Mouse (Mus musculus) megakaryocyte-erythroid progenitor cell, adult 5-6 weeks (primary cell): ENCODE results near the gene Ranbp6. TPM values are rescaled to one million over a fixed set of nuclear protein-coding genes. Genes with fewer than 3 reads are reported as not detected.

Experiments
- ATAC-seq: replicated peaks from 2 replicates; pipeline ENCODE4 v1.8.0; 2016; ENCODE audit warnings: mild to moderate bottlenecking, inconsistent platforms; ENCODE audit not compliant: severe bottlenecking, poor library complexity, low FRiP score, low TSS enrichment
- total RNA-seq, 2 experiments: library from RNA; stranded (forward) in 1 of 2; stranded (reverse) in 1 of 2; fragments of 200-1000, 215-1000 nt in 1 of 2; fragments of >200 nt in 1 of 2; fragmentation: Nextera tagmentation in 1 of 2; gene quantifications; 2 replicates each; pipeline ENCODE4 v1.2.3; 2014 to 2017

Ranbp6 gene
- total RNA-seq, 2 experiments from 2014 or later: 12.4 to 32.1 TPM

DNA sequence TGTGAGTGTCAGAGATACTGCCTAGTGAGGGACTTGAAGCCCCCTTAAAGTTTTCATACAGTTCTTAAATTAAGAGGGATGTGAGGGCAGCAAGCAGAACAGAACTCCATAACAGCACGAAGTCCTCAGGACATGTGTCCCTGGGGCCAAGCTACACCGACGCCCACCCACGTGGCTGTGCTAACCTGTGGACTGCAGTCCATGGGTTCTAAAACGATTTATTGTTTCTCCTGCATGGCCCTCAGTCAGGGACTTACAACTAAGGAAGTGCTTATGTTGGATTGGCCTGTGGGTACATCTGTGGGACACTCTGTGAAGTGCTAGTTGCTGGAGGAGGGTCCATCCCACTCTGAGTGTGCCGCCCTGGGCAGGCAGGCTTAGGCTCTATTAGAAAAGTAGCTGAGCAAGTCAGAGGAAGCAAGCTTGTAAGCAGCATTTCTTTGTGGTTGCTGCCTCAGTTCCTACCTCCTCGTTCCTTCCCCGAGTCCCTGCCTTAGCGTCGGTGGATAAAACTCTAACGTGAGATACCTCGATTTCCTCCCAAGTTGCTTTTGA lies 10.8 kb upstream of the Ranbp6 start:
- no peak for ATAC-seq

DNA sequence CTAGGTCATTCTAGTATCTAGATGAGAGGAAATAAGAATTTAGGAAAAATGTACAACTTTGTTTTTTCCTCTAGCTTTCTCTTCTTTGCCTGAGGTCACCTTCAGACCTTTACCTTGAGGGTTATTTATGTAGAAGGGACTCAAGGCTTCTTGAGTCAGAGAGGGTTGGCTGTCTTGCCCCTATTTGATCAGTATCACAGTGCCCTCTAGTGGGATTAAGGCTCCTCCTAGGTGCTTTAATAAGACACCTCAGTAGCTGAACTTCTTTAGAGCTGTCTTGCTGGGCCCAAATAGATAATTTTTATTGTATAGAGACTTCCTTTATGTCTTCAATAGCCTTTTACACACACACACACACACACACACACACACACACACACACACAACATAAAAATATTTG lies 8.2 kb upstream of the Ranbp6 start:
- ATAC-seq: peak; percentile 80

DNA sequence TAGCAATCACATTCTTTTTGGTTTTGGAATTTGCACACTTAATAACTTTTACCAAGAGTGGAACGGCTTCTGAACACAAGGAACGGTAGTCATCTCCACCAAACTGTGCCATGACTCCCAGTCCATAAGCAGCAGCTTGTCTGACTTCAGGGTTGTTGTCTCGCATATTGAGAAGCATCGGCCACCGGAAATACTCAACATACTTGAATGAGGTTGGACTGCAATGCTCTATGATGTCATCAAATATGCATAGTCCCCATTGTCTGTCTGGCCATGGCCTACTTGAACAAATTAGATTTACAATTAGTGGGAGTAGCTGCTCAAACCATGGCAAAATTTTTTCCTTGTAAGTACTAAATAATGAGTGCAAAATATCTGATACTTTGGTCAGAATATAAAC lies 2.8 kb downstream of the Ranbp6 start:
- ATAC-seq: no peak

DNA sequence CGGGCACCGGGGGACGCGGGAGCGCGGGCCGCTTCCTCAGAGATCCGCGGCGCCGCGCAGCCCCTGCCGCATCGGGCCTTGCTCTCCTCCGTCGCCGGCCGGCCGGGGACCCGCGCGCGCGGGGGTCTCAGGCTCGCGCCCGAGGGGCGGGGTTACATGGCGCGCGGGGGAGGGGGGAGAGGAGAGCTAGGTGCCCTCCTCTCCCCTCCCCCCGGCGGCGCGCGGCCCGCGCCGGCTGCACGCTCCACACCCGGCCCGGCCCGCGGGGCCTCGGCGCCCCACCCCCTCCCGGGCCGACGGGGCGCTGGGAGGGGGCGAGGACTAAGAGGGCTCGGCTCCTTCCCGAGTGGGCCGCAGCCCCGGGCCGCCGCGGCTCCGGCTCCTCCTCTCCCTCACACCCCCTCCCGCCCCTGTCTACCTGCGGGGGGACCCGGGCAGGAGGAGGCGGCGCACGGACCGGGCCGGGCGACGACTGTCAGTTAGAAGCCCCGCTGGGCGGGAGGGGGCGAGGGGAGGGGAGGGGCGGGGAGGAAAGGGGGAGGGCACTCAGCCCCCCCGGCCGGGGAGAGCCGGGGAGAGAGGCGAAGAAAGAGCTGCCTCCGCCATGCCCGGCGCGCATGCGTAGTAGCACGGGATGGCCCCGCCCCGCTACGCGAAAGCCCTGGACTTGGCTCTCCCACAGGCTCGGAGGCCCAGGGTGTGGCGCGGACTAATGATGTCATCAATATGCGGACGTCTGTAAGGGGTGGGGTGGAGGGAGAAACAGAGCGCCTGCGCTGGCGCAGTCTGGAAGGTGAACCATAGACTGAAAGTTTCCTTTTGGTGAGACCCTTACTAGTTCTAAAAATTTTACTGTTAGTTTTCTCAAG lies 6.6 kb downstream of the Ranbp6 start, which contains the start of gene 9930021J03Rik:
Gene 9930021J03Rik (minus strand): TSS at position 73 of the 869 bp plus-strand sequence.
- peak; percentile 90 for ATAC-seq

DNA sequence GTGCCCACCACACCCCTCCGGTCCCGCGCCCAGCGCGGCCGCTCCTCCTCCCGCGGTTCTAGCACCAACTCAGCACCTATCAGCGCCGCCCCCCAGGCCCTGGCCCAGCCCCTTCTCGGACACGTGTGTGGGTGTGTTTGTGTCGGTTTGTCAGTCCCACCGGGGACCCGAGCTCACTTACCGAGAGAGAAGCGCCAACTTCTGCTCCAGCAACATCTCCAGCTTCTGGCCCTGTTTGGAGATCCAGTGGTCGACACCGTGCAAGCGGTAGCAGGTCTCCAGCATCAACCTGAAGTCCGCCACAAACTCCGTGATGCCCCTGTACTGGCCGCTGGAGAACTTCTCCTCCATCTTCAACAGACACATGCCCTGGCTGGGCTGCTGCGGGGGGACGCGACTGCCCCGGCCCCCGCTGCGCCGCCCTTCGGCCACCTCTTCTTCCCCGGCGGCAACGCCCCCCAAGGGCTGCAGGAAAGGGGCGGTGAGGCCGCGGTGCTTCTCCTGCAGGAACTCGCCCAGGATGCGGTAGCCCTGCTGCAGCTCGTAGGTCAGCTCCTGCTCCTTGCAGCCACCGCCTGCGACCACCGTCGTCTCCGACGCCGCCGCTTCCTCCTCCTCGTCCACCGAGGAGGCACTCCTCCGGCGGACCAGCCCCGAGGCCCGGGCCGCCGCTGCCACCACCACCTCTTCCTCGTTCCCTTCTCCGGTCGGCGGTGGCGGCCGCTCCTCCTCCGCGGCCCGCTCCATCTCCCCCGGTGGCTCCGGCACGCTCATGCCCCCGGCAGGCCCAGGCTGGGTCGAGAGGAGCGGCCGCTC lies 7.5 kb downstream of the Ranbp6 start:
- ATAC-seq: peak; percentile 92

DNA sequence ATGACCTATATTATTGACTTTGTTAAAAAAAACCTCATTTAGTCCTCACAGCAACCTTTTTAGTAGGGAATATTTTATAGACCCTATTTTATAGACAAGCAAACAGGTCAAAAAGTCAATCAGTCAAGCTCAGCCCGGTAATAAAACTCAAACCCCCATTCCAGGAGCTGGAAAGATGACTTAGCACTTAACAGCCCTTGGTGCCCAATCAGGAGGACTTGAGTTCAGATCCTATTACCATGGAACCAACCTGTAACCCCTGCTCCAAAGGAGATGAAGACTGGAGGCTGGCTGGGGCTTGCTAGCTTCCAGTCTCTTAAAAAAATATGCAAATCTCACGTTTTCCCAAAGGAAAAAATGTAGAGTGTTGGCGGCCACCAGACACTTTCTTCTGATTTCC lies 8.8 kb downstream of the Ranbp6 start:
- no peak for ATAC-seq

DNA sequence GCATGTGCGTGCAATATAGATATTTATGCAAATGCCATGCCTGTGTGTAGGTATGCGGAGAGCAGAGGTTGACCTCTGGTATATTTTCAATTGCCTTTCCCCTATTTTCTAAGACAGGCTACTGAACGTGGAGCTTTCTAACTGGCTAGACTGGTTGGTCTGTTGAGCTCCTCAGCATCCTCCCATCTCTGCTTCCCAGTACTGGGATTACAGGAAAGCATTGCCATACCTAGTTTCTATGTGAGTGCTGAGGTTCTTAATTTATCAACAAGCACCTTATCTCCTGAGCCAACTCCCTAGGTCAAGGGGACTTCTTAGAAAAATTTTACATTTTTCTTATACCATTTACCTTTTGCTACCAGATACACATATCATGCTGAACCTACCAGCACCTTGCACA lies 15.4 kb downstream of the Ranbp6 start:
- no peak for ATAC-seq

DNA sequence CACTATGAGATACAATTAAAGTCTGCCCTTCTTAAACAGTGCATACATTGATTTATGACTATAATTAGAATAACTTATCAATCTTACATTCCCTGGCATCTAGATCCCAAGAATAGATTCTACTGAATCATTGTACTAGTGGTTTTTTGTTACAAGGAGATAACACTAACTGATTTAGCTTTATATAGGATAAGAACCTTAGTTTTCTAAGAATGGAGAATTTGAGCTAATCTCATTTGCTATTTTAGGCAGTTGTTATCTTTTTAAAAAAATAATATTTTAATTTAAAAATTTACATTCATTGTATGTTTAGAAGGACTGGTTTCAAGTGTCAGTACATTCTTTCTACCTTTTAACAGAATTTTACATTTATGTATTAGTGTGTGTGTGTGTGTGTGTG lies 24.8 kb downstream of the Ranbp6 start:
- no peak for ATAC-seq

DNA sequence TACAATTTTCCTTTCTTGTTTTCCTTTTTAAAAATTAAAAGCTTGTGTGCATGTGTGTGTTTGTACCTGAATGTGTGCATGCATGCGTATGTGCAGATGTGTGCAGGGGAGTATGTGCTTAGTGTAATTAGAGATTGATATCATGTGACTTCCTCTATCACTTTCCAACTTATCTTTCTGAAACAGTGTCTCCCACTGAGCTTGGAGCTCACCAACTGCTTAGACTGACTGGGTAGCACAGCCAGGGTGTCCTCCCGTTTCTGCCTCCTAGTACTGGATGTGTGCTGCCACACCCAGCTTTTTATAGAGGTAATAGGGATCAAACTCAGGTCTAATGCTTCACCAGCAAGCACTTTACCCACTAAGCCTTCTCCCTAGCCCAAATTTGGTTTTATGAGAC lies 29.9 kb downstream of the Ranbp6 start:
- 0 out of 2 replicates have a peak, but pooled peaks have one; percentile 37 for ATAC-seq

Other genes with a start within 250 kb of the Ranbp6 start
- gene Ermp1, start 164.6 kb downstream of the Ranbp6 start, total RNA-seq (2014; fragmentation: Nextera tagmentation): 19.9 and 31.0 TPM in 2 replicates
- 27.8 and 31.1 TPM in 2 replicates for gene Ermp1, start 164.6 kb downstream of the Ranbp6 start, total RNA-seq (2017)
- not detected in 2 replicates for gene Mlana, start 115.2 kb downstream of the Ranbp6 start, total RNA-seq (2014; fragmentation: Nextera tagmentation)
- not detected in 2 replicates for gene Mlana, start 115.2 kb downstream of the Ranbp6 start, total RNA-seq (2017)
- 21.5 and 30.5 TPM in 2 replicates for gene 9930021J03Rik, start 7.0 kb downstream of the Ranbp6 start, total RNA-seq (2014; fragmentation: Nextera tagmentation)
- gene 9930021J03Rik, start 7.0 kb downstream of the Ranbp6 start, total RNA-seq (2017): 13.8 and 24.5 TPM in 2 replicates
- gene Il33, start 112.1 kb upstream of the Ranbp6 start, total RNA-seq (2014; fragmentation: Nextera tagmentation): not detected in 2 replicates
- gene Il33, start 112.1 kb upstream of the Ranbp6 start, total RNA-seq (2017): not detected in 2 replicates
- gene Trpd52l3, start 190.8 kb upstream of the Ranbp6 start, total RNA-seq (2014; fragmentation: Nextera tagmentation): not detected in 2 replicates
- not detected in 2 replicates for gene Trpd52l3, start 190.8 kb upstream of the Ranbp6 start, total RNA-seq (2017)
- 97.2 and 116 TPM in 2 replicates for gene Uhrf2, start 217.5 kb upstream of the Ranbp6 start, total RNA-seq (2014; fragmentation: Nextera tagmentation)
- gene Uhrf2, start 217.5 kb upstream of the Ranbp6 start, total RNA-seq (2017): 82.3 and 101 TPM in 2 replicates